Mouse (Mus musculus) intestine, postnatal 0 days (tissue): ENCODE data around the gene Pcsk6. TPM values are rescaled to one million over a fixed set of nuclear protein-coding genes. Genes with fewer than 3 reads are reported as not detected.

Experiments
- ATAC-seq: fragments of 200-750 bp; cut with Nextera tagmentation; 2 replicates; pipeline ENCODE4 v1.8.0; 2017; ENCODE audit warnings: mild to moderate bottlenecking, moderate TSS enrichment, moderate library complexity
- H3K27ac ChIP-seq: fragments of 300-500 bp; sonication (generic); 2 replicates; pipeline ENCODE4 v1.5.1; 2014; ENCODE audit warnings: mild to moderate bottlenecking, low read depth, low read length, moderate library complexity
- H3K27me3 ChIP-seq: fragments of 300-500 bp; sonication (generic); replicated peaks from 2 replicates; pipeline ENCODE4 v1.6.1; 2014; ENCODE audit warnings: low read length, mixed read lengths; ENCODE audit not compliant: control insufficient read depth, insufficient read depth
- H3K36me3 ChIP-seq: fragments of 300-500 bp; sonication (generic); 2 replicates; pipeline ENCODE4 v1.6.1; 2014; ENCODE audit warnings: mild to moderate bottlenecking, moderate library complexity; ENCODE audit not compliant: control insufficient read depth, insufficient read depth
- H3K4me1 ChIP-seq: fragments of 300-500 bp; sonication (generic); replicated peaks from 2 replicates; pipeline ENCODE4 v1.6.1; 2014; ENCODE audit warnings: antibody characterized with exemption, low read length, mixed read lengths; ENCODE audit not compliant: control insufficient read depth, insufficient read depth
- H3K4me2 ChIP-seq: fragments of 300-500 bp; sonication (generic); replicated peaks from 2 replicates; pipeline ENCODE4 v1.6.1; 2014; ENCODE audit warnings: low read depth, mild to moderate bottlenecking, moderate library complexity
- H3K4me3 ChIP-seq: fragments of 300-500 bp; sonication (generic); 2 replicates; pipeline ENCODE4 v1.5.1; 2014; ENCODE audit warnings: low read depth, low read length
- H3K9ac ChIP-seq: fragments of 300-500 bp; sonication (generic); 2 replicates; pipeline ENCODE4 v1.6.1; 2014; ENCODE audit warnings: mild to moderate bottlenecking, low read depth, low read length
- H3K9me3 ChIP-seq: fragments of 300-500 bp; sonication (generic); 2 replicates; pipeline ENCODE4 v1.6.1; 2016; ENCODE audit warnings: mixed run types; ENCODE audit not compliant: control insufficient read depth
- CTCF ChIP-seq: sonication (generic); IDR thresholded peaks from 2 replicates; pipeline ENCODE4 v1.5.1; 2016; ENCODE audit warnings: low read depth, mild to moderate bottlenecking, control low read depth, antibody characterized with exemption, moderate library complexity
- WGBS: fragments of 180-500 bp; shearing (Covaris S2); extraction: QIAGEN DNeasy Blood & Tissue Kit; methylation state at CpG from one replicate; pipeline ENCODE4 v1.1.7; 2014; 5-methylcytosine and 5-hydroxymethylcytosine counted together
- polyA plus RNA-seq: library from polyadenylated mRNA; unstranded; fragments of >200 nt; fragmentation: Nextera tagmentation; extraction: Ambion mirVana; gene quantifications from 2 replicates; pipeline ENCODE4 v1.2.1, GENCODE M21; 2015

Gene Pcsk6
- polyA plus RNA-seq, 1 experiment from 2014 or later: 4.7 TPM

- Histone ChIP-seq H3K27ac (no peak overlapping the region), H3K9me3 (no peaks in the 10 kb centered on the region), H3K9ac (no peak overlapping the region), H3K4me1 (no peaks in the 10 kb centered on the region), H3K27me3 (no peaks in the 10 kb centered on the region), H3K4me2 (no peak overlapping the region), H3K36me3 (no peaks in the 10 kb centered on the region), H3K4me3 (no peak overlapping the region)
- TF ChIP-seq CTCF: no peak
- ATAC-seq: no peak
- 61% methylated on average over 11 of the region's 11 CpGs for WGBS
These were observed 117.7 kb downstream of the Pcsk6 start for GRCm38 (mm10) chr7:65978996-65979823.

GRCm38 (mm10) chr7:65980000-65980399 is 118.5 kb downstream of the Pcsk6 start:
- Histone ChIP-seq H3K36me3 (no peaks in the 10 kb centered on the region), H3K27ac (no peak overlapping the region), H3K4me1 (no peaks in the 10 kb centered on the region), H3K4me3 (no peak overlapping the region), H3K4me2 (no peak overlapping the region), H3K9me3 (no peaks in the 10 kb centered on the region), H3K9ac (no peak overlapping the region), H3K27me3 (no peaks in the 10 kb centered on the region)
- WGBS: 93% methylated on average over 9 of the region's 9 CpGs
- TF ChIP-seq CTCF: no peak
- ATAC-seq: no peak

GRCm38 (mm10) chr7:65982057-65982456 is 120.5 kb downstream of the Pcsk6 start:
- TF ChIP-seq CTCF: no peak
- Histone ChIP-seq H3K4me3 (no peak overlapping the region), H3K9me3 (no peaks in the 10 kb centered on the region), H3K4me2 (no peak overlapping the region), H3K36me3 (no peaks in the 10 kb centered on the region), H3K27ac (no peak overlapping the region), H3K27me3 (no peaks in the 10 kb centered on the region), H3K9ac (no peak overlapping the region), H3K4me1 (no peaks in the 10 kb centered on the region)
- WGBS: 66% methylated on average over 3 of the region's 3 CpGs
- ATAC-seq: no peak

- H3K4me2 ChIP-seq: no peak overlapping the region
- 90% methylated on average over 4 of the region's 4 CpGs for WGBS
- H3K27ac ChIP-seq: no peak overlapping the region
- TF ChIP-seq CTCF: no peak
- no peak overlapping the region for H3K9ac ChIP-seq
- no peak overlapping the region for H3K4me3 ChIP-seq
- H3K27me3 ChIP-seq: no peaks in the 10 kb centered on the region
- ATAC-seq: no peak
- H3K4me1 ChIP-seq: no peaks in the 10 kb centered on the region
- no peaks in the 10 kb centered on the region for H3K36me3 ChIP-seq
- no peaks in the 10 kb centered on the region for H3K9me3 ChIP-seq
These were observed 126.7 kb downstream of the Pcsk6 start for GRCm38 (mm10) chr7:65988249-65988648.

GRCm38 (mm10) chr7:65988709-65989108 is 127.2 kb downstream of the Pcsk6 start:
- Histone ChIP-seq H3K4me2 (no peak overlapping the region), H3K9ac (no peak overlapping the region), H3K4me3 (no peak overlapping the region), H3K4me1 (no peaks in the 10 kb centered on the region), H3K27ac (no peak overlapping the region), H3K27me3 (no peaks in the 10 kb centered on the region), H3K36me3 (no peaks in the 10 kb centered on the region), H3K9me3 (no peaks in the 10 kb centered on the region)
- TF ChIP-seq CTCF: no peak
- ATAC-seq: no peak
- WGBS: 94% methylated on average over 5 of the region's 5 CpGs

GRCm38 (mm10) chr7:65992329-65992728 is 130.8 kb downstream of the Pcsk6 start:
- WGBS: 73% methylated on average over 6 of the region's 6 CpGs

More at GRCm38 (mm10) chr7:65992329-65992728, 130.8 kb downstream of the Pcsk6 start:
- no peak overlapping the region for H3K9ac ChIP-seq
- no peaks in the 10 kb centered on the region for H3K27me3 ChIP-seq
- no peaks in the 10 kb centered on the region for H3K4me1 ChIP-seq
- no peak for ATAC-seq
- H3K9me3 ChIP-seq: no peaks in the 10 kb centered on the region
- no peak overlapping the region for H3K27ac ChIP-seq
- no peak overlapping the region for H3K4me3 ChIP-seq
- no peak for TF ChIP-seq CTCF
- no peaks in the 10 kb centered on the region for H3K36me3 ChIP-seq
- H3K4me2 ChIP-seq: no peak overlapping the region
